Mouse (Mus musculus): Measurements from ENCODE around the gene Srpk1. TPM values are rescaled to one million over a fixed set of nuclear protein-coding genes. Genes with fewer than 3 reads are reported as not detected.

Srpk1 gene
- polyA plus RNA-seq, 1 experiment from 2014 or later: 32.5 TPM

DNA sequence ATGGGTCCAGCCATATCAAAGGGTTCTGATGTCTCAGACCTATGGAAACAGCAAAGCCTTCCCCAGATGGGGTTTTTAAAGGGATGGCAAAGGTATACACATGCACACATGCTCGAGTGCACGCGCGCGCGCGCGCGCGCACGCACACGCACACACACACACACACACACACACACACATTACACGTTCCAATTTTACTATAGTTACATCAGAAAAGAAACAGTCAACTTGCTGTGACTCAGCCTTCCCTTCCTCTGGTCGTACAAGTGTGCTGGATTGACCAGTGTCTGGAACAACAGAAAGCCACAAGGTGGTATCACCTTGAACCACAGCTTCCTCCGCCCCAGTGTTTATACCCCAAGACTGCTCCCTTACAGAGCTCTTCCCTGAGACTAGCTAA is 2.8 kb upstream of the Srpk1 start:
- WGBS (ENCODE audit: missing documents): 17% methylated on average over 10 of the region's 15 CpGs
- Histone ChIP-seq H3K4me3 (ENCODE audit: inconsistent target) (no peak overlapping the region), H3K27ac (no peak overlapping the region), H3K79me2 (ENCODE audit: inconsistent target) (peaks cover 16% of the 10 kb centered on the region), H3K36me3 (ENCODE audit: inconsistent target) (no peaks in the 10 kb centered on the region)

DNA sequence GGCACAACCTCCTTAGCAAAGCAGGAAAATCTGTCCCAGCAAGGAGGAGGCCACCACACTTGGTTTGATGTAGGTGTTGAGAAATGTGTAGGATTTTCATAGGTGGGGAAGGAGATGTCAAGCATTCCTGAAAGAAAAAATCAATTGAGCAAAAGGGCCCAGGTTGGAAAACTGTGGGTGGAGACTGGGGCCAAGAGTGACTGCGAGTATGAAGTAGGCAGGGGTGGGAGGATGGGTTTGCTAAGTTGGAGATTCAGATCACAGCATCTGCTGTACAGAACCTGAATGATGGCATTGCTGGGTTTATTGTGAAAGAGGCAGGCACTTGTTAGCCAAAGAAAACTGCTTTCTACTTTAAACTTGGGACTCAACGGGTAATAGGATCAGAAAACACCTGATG is 2.3 kb upstream of the Srpk1 start:
- no peaks in the 10 kb centered on the region for H3K36me3 ChIP-seq (ENCODE audit: inconsistent target)
- H3K79me2 ChIP-seq (ENCODE audit: inconsistent target): peaks cover 20% of the 10 kb centered on the region
- 43% methylated on average over 2 of the region's 2 CpGs for WGBS (ENCODE audit: missing documents)
- H3K27ac ChIP-seq: no peak overlapping the region
- H3K4me3 ChIP-seq (ENCODE audit: inconsistent target): no peak overlapping the region

DNA sequence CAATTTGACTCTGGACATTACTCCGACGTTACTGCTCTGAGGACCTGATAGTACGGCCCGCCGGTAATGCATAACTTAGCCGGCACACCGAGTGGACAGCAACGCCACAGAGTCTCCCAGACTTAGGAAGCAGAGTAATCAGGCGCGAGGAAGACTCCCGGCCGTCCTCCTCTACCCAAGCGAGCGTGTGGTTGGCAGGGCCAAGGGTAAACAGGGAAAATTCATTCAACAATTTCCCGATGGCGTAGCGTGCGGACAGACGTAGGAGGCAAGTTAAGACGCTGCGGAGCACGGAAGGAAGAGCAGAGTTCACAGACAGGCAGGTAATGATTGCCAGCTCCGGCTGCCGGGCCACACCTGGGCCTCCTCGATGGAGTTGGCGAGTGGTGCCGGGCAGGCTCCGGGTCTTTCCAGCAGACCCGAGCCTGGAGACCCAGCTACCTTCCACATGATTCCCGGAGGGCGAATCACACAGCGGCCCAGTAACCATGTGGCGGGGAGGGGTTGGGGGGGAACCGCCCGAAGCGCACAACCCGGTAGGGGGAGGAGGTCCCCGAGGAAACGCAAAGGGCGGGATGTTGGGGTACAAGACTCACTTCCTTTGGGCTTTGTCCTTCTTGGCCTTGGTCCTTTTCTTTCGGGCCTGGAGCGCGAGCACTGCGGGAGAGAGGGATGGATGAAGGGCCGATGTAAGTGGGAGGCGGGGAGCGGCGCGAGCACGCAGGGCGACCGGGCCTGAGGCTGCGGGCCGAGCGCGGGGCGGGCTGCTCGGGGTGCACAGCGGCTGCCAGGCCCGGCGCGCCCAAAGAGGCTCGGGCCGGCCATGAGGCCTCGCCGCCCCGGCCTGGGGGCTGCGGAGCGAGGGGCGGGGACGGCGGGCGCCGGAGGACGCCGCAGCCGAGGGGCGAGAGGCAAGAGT is 869 bp downstream of the Srpk1 start:
- Histone ChIP-seq H3K79me2 (ENCODE audit: inconsistent target) (peaks cover 52% of the 10 kb centered on the region), H3K4me3 (ENCODE audit: inconsistent target) (peak overlapping the region; percentile 78), H3K27ac (peak overlapping the region; percentile 33), H3K36me3 (ENCODE audit: inconsistent target) (no peaks in the 10 kb centered on the region)
- under 1% methylated on average over 78 of the region's 78 CpGs for WGBS (ENCODE audit: missing documents)

GRCm38 (mm10) chr17:28618775-28619174 is 3.7 kb downstream of the Srpk1 start:
- H3K36me3 ChIP-seq (ENCODE audit: inconsistent target): no peaks in the 10 kb centered on the region
- H3K4me3 ChIP-seq (ENCODE audit: inconsistent target): no peak overlapping the region
- 93% methylated on average over 1 of the region's 1 CpGs for WGBS (ENCODE audit: missing documents)
- peaks cover 81% of the 10 kb centered on the region for H3K79me2 ChIP-seq (ENCODE audit: inconsistent target)
- no peak overlapping the region for H3K27ac ChIP-seq

- Histone ChIP-seq H3K4me3 (ENCODE audit: inconsistent target) (no peak overlapping the region), H3K36me3 (ENCODE audit: inconsistent target) (no peaks in the 10 kb centered on the region), H3K79me2 (ENCODE audit: inconsistent target) (peaks cover 88% of the 10 kb centered on the region), H3K27ac (no peak overlapping the region)
- WGBS (ENCODE audit: missing documents): 88% methylated on average over 7 of the region's 7 CpGs
Observed at GRCm38 (mm10) chr17:28618124-28618523, 4.4 kb downstream of the Srpk1 start.

GRCm38 (mm10) chr17:28617636-28618035 is 4.9 kb downstream of the Srpk1 start:
- Histone ChIP-seq H3K4me3 (ENCODE audit: inconsistent target) (no peak overlapping the region), H3K79me2 (ENCODE audit: inconsistent target) (peaks cover 92% of the 10 kb centered on the region), H3K36me3 (ENCODE audit: inconsistent target) (no peaks in the 10 kb centered on the region), H3K27ac (no peak overlapping the region)
- 61% methylated on average over 10 of the region's 10 CpGs for WGBS (ENCODE audit: missing documents)

DNA sequence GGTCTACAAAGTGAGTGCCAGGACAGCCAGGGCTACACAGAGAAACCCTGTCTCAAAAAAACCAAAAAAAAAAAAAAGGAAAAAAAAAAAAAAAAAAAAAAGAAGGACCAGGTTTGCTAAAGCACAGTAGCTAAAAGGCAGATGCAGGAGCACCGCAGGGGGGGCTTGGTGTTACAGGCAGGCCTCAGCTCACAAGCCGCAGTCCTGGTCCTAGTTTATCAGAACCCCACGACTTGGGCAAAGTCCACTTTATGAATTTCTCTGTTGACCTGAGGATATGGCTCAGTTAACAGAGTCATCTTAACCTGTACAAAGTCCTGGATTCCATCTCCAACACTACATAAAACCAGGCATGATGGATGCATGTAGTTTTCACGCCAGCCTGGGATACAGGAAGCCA is 7.2 kb downstream of the Srpk1 start:
- no peaks in the 10 kb centered on the region for H3K36me3 ChIP-seq (ENCODE audit: inconsistent target)
- WGBS (ENCODE audit: missing documents): 89% methylated on average over 4 of the region's 4 CpGs
- peaks cover 100% of the 10 kb centered on the region for H3K79me2 ChIP-seq (ENCODE audit: inconsistent target)
- H3K4me3 ChIP-seq (ENCODE audit: inconsistent target): no peak overlapping the region
- no peak overlapping the region for H3K27ac ChIP-seq

DNA sequence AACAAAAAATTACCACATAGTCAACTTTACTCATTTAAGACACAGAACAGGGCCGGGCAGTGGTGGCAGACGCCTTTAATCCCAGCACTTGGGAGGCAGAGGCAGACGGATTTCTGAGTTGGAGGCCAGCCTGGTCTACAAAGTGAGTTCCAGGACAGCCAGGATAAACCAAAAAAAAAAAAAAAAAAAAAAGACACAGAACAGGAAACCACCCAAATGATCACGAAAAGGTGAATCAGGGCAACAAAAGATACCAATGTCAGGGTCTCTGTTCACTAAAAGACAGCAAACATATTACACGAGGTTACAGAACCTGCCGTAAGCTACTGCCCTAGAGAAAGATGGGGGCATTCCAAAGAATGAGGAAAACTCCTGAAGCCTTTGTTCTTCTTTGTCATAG is 9.4 kb downstream of the Srpk1 start:
- peaks cover 98% of the 10 kb centered on the region for H3K79me2 ChIP-seq (ENCODE audit: inconsistent target)
- H3K4me3 ChIP-seq (ENCODE audit: inconsistent target): no peak overlapping the region
- H3K36me3 ChIP-seq (ENCODE audit: inconsistent target): 0 out of 2 replicates have a peak, but pooled peaks cover 6% of the 10 kb centered on the region
- 92% methylated on average over 4 of the region's 6 CpGs for WGBS (ENCODE audit: missing documents)
- no peak overlapping the region for H3K27ac ChIP-seq

GRCm38 (mm10) chr17:28612603-28613002 is 9.9 kb downstream of the Srpk1 start:
- Histone ChIP-seq H3K27ac (no peak overlapping the region), H3K4me3 (ENCODE audit: inconsistent target) (no peak overlapping the region), H3K79me2 (ENCODE audit: inconsistent target) (peaks cover 94% of the 10 kb centered on the region), H3K36me3 (ENCODE audit: inconsistent target) (0 out of 2 replicates have a peak, but pooled peaks cover 8% of the 10 kb centered on the region)
- 73% methylated on average over 2 of the region's 2 CpGs for WGBS (ENCODE audit: missing documents)

DNA sequence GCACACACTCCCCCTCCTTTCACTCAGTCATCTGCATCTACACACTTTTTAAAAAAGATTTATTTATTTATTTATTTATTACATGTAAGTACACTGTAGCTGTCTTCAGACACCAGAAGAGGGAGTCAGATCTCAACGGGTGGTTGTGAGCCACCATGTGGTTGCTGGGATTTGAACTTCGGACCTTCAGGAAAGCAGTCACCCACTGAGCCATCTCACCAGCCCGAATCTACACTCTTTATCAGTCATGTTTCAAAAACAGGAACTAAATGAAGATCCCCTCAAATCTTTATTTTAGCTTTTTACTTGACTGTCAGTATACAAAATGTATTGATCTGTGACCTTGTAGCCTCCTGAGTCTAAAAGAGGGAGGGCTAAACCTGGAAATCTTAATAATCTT is 13.0 kb downstream of the Srpk1 start:
- 57% methylated on average over 3 of the region's 3 CpGs for WGBS (ENCODE audit: missing documents)
- H3K4me3 ChIP-seq (ENCODE audit: inconsistent target): no peak overlapping the region
- H3K36me3 ChIP-seq (ENCODE audit: inconsistent target): peaks cover 28% of the 10 kb centered on the region; the same call in 1 of the 2 replicates

GRCm38 (mm10) chr17:28601557-28602250 is 20.8 kb downstream of the Srpk1 start:
- Histone ChIP-seq H3K36me3 (ENCODE audit: inconsistent target) (peaks cover 75% of the 10 kb centered on the region), H3K27ac (no peak overlapping the region), H3K4me3 (ENCODE audit: inconsistent target) (no peak overlapping the region), H3K79me2 (ENCODE audit: inconsistent target) (no peaks in the 10 kb centered on the region)
- WGBS (ENCODE audit: missing documents): 86% methylated on average over 9 of the region's 9 CpGs

More for the DNA sequence above, 13.0 kb downstream of the Srpk1 start:
- H3K79me2 ChIP-seq (ENCODE audit: inconsistent target): peaks cover 63% of the 10 kb centered on the region
- no peak overlapping the region for H3K27ac ChIP-seq

DNA sequence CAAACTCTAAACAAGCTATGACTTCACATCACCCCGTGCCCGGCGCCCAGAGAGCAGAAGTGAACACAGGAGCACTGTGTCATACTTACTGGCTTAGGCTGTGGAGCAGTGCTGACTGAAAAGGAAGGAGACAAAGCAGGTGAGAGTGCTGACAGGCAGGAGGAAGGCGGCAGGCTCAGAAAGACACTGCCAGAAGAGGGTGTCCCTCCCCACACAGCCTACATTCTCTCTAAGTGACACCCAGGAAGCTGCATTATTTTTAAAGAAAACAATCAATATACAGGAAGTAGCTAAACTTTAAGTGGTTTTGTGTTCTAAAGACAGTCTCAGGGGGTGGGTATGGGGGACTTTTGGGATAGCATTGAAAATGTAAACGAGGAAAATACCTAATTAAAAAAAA is 21.7 kb downstream of the Srpk1 start:
- 83% methylated on average over 5 of the region's 5 CpGs for WGBS (ENCODE audit: missing documents)
- no peaks in the 10 kb centered on the region for H3K79me2 ChIP-seq (ENCODE audit: inconsistent target)
- H3K27ac ChIP-seq: no peak overlapping the region
- H3K4me3 ChIP-seq (ENCODE audit: inconsistent target): no peak overlapping the region
- H3K36me3 ChIP-seq (ENCODE audit: inconsistent target): peaks cover 66% of the 10 kb centered on the region

DNA sequence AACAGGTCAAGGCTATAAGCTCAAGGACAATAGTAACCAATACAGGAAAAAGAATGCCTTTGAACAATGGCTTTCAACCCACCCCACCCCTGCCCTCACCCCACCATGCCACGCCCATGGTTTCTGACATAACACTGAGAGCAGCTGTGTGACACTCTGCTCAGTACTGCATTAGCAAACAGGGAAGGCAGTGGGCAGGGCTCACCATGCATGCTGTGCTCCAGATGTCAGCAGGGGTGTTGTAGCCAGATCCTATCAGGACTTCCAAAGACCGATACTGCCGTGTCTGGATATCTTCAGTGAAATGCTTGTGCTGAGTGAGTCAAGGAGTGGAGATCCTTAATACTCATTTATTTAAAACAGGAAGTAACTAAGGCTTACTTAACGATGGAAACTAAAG is 28.5 kb downstream of the Srpk1 start:
- no peak overlapping the region for H3K4me3 ChIP-seq (ENCODE audit: inconsistent target)
- H3K79me2 ChIP-seq (ENCODE audit: inconsistent target): no peaks in the 10 kb centered on the region
- no peak overlapping the region for H3K27ac ChIP-seq
- 68% methylated on average over 4 of the region's 4 CpGs for WGBS (ENCODE audit: missing documents)
- peaks cover 55% of the 10 kb centered on the region; the same call in 1 of the 2 replicates for H3K36me3 ChIP-seq (ENCODE audit: inconsistent target)

DNA sequence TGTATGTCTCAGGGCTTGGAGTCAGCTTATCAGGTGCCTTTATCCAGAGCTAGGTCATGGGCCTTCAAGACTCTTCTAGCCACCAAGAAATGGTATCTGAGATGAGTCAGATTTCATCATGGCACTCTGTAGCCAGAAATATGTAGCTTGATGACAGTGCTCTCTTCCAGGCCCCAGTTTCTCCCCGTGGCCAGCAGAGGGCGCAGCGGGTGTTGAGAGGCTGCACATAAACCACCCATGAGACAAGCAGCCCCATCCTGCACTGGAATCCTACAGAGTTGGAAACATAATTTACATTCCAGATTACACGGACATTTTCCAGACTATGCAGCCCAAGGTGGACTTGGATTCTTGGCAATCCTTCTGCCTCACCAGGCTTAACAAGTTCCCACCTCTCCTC is 29.5 kb downstream of the Srpk1 start:
- no peak overlapping the region for H3K27ac ChIP-seq
- H3K36me3 ChIP-seq (ENCODE audit: inconsistent target): peaks cover 49% of the 10 kb centered on the region; the same call in 1 of the 2 replicates
- WGBS (ENCODE audit: missing documents): 20% methylated on average over 4 of the region's 4 CpGs
- H3K79me2 ChIP-seq (ENCODE audit: inconsistent target): no peaks in the 10 kb centered on the region
- no peak overlapping the region for H3K4me3 ChIP-seq (ENCODE audit: inconsistent target)

- Histone ChIP-seq H3K4me3 (ENCODE audit: inconsistent target) (no peak overlapping the region), H3K36me3 (ENCODE audit: inconsistent target) (peaks cover 43% of the 10 kb centered on the region; the same call in 1 of the 2 replicates), H3K27ac (no peak overlapping the region), H3K79me2 (ENCODE audit: inconsistent target) (no peaks in the 10 kb centered on the region)
- 77% methylated on average over 5 of the region's 5 CpGs for WGBS (ENCODE audit: missing documents)
Observed at GRCm38 (mm10) chr17:28591476-28591875, 31.0 kb downstream of the Srpk1 start.

Data from macrophage (primary cell).